Mouse (Mus musculus): ENCODE results near the gene Gif. TPM values are rescaled to one million over a fixed set of nuclear protein-coding genes. Genes with fewer than 3 reads are reported as not detected.

Gif gene
- total RNA-seq (2021), result not detected
- long read RNA-seq, experiment 1, result 0 reads
- long read RNA-seq, experiment 2, result 0 reads

GRCm38 (mm10) chr19:11747298-11747697 lies at the start of gene Gif:
Gene Gif, plus strand, starts transcription at chr19:11747554.
- no peak for DNase-seq (ENCODE audit: low spot score in 2 of 2)

- no peak for DNase-seq (ENCODE audit: low spot score in 2 of 2)
Measured at GRCm38 (mm10) chr19:11698342-11698741, 49.0 kb upstream of the Gif start.

- DNase-seq (ENCODE audit: low spot score in 2 of 2), result no peak
Measured at GRCm38 (mm10) chr19:11712451-11712850, 34.9 kb upstream of the Gif start.

DNA sequence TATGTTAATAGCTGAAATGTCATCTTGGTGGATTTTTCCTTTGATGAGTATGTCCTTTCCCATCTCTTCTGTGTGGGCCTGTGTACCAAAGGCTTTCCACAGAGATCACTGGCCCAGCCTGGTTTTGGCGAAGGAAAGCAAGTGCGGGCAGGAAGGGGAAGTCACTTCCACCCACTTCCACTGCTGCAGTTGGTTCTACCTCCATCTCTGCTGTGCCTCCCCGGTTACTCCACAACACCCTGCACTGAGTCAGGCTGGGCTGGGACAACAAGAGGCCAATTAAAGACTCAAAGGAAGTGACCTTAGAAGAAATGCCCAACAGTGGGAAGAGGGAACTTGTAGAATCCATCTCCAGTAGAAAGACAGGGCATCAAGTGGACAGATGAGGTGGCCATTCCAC lies 27.3 kb upstream of the Gif start:
- DNase-seq (ENCODE audit: low spot score in 2 of 2), result no peak

GRCm38 (mm10) chr19:11723870-11724269 lies 23.5 kb upstream of the Gif start:
- DNase-seq (ENCODE audit: low spot score in 2 of 2), result no peak

DNA sequence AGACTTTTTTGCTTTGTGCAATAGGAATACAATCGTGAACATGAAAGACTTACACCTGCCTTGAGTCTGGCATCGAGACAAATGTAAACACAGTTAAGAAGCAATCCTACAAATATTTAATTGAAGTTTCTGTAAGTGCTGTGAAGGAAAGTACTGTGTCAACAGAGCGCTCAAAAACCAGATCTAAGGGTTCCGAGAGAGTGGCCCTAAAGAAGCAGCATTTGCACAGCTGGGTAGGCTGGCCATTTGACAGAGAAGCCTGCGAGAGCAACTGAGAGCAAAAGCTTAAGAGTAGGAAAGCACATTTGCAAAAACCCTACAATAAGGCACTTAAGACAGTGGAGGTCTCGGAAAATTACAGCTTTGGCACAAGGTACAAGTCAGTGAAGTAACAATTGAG lies 23.1 kb upstream of the Gif start:
- DNase-seq (ENCODE audit: low spot score in 2 of 2), result no peak

DNA sequence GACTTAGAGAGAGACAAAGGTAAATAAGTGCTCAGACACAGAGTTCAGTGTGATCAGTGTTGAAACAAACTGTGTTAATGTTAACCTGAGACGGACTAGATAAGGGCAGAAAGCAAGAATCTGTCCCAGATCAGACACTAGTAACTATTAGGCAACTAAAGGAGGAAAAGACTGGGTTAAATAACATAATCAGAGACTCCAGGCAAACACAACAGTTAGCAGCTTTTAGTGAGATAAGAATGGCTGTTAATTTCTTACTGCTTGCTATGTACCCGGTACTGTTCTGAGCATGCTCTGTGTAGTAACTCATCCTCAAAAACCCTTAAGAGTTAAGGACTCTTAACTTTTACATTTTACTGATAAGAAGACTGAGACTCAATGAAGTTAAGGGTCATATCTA lies 21.4 kb upstream of the Gif start:
- DNase-seq (ENCODE audit: low spot score in 2 of 2), result no peak

- DNase-seq (ENCODE audit: low spot score in 2 of 2), result no peak
Measured at GRCm38 (mm10) chr19:11727304-11727703, 20.1 kb upstream of the Gif start.

- DNase-seq (ENCODE audit: low spot score in 2 of 2), result no peak
Measured at GRCm38 (mm10) chr19:11730278-11730677, 17.1 kb upstream of the Gif start.

DNA sequence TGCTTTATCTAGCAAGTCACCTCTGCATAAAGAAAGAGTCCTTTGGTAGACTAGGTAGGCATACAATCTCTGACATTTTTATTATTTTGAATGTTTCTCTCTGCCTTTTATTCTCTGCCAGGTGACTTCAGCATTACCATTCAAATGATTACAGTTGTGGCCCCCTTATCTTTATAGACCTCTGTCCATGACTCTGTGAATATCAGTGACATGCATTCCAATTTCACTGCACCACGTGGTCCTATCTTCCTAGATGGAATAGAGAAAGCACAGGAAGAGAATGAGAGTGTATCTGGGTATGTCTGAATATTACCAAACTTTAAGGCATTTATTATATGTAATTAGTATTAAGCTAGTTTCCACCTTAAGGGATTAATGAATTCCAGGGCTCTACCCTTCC lies 10.9 kb upstream of the Gif start:
- DNase-seq (ENCODE audit: low spot score in 2 of 2), result no peak

DNA sequence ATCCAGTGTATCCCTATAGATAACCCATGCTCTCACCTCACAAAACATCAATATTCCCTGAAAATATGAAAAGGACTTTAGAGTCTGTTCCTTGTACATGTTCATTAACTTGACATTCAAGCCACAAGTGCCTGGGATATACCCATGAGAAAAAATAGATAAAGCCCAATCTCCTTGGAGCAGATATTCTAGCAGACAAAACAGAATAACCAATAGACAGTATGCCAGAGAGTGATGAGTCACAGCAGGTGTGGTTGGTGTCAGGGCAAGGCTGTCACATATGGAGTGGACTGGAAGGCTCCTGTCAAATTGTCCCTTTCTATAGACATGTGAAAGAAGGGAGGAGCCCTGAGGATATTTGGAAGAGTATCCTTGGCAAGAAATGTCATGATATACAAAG lies 1.7 kb upstream of the Gif start:
- no peak for DNase-seq (ENCODE audit: low spot score in 2 of 2)

DNA sequence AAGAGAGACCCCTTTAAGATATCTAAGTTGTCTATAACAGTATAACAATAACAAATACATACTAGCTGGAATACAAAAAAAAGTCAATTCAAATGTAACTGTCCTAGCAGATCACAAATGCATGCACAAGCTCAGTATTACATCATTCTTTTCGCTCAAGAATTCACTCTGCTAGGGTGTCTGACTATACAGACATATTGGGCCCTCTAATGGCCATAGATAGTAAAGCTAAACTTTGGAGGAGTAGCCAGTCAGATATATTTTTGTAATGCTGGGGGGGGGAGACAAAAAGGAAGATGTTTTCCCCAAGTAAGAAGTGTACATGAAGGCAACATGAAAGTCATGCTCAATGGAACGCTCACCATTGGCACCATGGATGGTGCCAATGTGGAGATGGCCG lies 17.7 kb downstream of the Gif start:
- DNase-seq (ENCODE audit: low spot score in 2 of 2), result no peak

GRCm38 (mm10) chr19:11766413-11766812 lies 19.1 kb downstream of the Gif start:
- no peak for DNase-seq (ENCODE audit: low spot score in 2 of 2)

- DNase-seq (ENCODE audit: low spot score in 2 of 2), result peak in 1 of 2 experiments; percentile 20
Measured at GRCm38 (mm10) chr19:11768163-11768562, 20.8 kb downstream of the Gif start.

- DNase-seq (ENCODE audit: low spot score in 2 of 2), result no peak
Measured at GRCm38 (mm10) chr19:11769257-11769920, 22.0 kb downstream of the Gif start.

DNA sequence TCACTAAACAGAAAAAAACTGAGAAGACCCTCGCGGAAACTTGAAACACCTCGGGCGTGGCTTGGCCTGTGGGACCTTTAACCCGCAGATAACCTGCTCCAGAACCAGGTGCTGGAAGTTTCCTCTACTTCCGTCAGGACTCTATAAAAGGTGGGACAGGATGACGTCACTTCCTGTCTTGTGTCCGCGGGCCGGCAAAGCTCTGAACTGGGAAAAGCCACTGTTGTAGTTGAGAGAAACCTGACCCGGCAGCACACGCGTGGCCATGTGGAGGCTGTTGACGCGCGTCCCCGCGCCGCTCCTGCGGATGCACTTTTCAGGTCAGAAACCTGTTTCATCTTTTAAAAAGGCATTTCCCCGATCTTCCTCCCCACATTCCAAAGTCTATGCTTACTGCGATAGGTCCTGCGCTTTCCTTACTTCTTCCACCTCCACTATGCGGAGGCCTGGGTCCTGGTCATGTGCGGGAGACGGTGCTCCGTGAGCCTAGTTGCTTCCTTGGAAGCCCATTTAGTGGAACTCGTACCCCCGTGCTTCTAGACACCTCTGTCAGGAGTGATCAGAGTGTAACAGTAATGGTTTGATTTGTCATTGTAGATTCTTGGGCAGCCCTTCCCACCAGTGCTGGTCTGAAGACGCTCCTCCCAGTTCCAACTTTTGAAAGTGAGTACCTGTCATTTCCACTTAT lies 23.0 kb downstream of the Gif start, which contains the start of gene Mrpl16:
TSS of gene Mrpl16 (plus strand) at position 187 of the 688 bp plus-strand sequence.
- DNase-seq (ENCODE audit: low spot score in 2 of 2), result peak; percentile 88 to 92

GRCm38 (mm10) chr19:11777191-11777865 lies 30.0 kb downstream of the Gif start:
- peak; percentile 71 to 72 for DNase-seq (ENCODE audit: low spot score in 2 of 2)

DNA sequence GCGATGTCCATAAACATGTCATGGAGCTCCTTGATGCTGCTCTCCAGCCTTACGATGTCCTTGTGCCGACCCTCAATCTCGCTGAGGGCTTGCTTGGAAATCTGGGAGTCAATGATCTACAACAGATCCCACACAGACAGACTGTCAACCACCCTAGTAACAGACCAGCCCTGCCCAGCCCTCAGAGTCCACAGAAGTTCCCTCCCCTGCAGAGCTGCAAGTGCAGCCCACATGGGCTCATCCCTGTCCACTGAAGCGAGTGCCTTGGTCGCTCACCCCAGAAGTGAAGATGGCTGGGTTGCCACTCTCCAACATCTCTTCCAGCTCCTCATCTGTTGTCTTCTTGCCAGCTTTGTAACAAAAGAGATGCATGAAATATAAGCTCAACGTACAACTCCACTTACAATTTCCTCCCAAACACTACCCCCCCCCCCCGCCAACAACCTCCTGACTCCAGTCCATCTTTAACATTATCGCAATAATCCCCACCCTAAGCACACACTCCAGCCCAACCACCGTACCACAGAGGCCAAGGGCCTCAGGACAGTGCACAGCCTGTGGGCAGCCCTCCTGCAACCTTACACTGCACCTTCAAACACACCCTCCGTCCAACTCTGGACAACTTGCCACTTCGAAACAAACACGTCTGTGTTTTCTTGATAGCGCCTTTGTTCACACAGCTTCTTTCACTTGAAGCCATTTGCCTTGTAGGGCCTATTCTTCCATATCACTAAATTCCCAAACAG lies 38.2 kb downstream of the Gif start:
- DNase-seq (ENCODE audit: low spot score in 2 of 2), result no peak

GRCm38 (mm10) chr19:11787826-11788225 lies 40.5 kb downstream of the Gif start:
- DNase-seq (ENCODE audit: low spot score in 2 of 2), result no peak

GRCm38 (mm10) chr19:11788876-11789275 lies 41.5 kb downstream of the Gif start:
- no peak for DNase-seq (ENCODE audit: low spot score in 2 of 2)

DNA sequence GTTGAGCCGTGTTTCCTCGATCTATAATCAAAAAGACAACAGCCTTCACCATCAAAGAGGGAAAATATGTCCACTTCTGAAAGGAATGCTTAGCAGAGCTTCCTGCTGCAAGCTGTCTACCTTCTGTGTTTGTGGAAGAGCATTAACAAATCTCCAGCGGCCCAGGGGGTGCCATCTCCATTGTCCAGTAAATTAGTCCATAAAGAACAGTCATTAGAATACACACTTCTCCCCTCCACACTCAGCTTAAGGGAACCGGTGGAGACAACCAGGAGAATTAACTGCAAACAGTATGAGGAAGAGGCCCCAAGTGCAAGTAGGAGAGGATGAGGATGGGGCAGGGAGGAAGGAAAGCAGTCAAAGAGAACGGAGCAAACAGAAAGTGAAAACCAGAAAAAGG lies 44.5 kb downstream of the Gif start:
- no peak for DNase-seq (ENCODE audit: low spot score in 2 of 2)
